Mouse (Mus musculus) testis, adult 2 months (tissue): Measurements from ENCODE around the gene Zfp985.

ENCODE experiments used
- CTCF ChIP-seq: fragments of 200-500 bp; IDR thresholded peaks from 2 replicates; pipeline ENCODE4 v1.5.1; 2012; ENCODE audit warnings: low read depth, mild to moderate bottlenecking, inconsistent platforms, low read length, moderate library complexity; ENCODE audit not compliant: control insufficient read depth, insufficient read depth, insufficient replicate concordance
- POLR2A ChIP-seq: fragments of 200-500 bp; IDR thresholded peaks from 2 replicates; pipeline ENCODE4 v1.6.1; 2012; ENCODE audit warnings: low read depth, mild to moderate bottlenecking, inconsistent platforms, low read length, moderate library complexity; ENCODE audit not compliant: control insufficient read depth

GRCm38 (mm10) chr4:147525125-147525524 lies 28.0 kb upstream of the Zfp985 start:
- TF ChIP-seq POLR2A: no peak
- TF ChIP-seq CTCF: no peak
